Mouse (Mus musculus) left cerebral cortex, adult 9 months (tissue): ENCODE results near the gene Anks4b.

Experiments used
- DNase-seq, 2 experiments: peaks; one replicate each; pipeline ENCODE4 v3.0.0; 2022; ENCODE audit warnings: low spot score in 2 of 2

The Anks4b gene

GRCm38 (mm10) chr7:120173603-120174244 lies at the start of gene Anks4b:
Anks4b (plus strand) TSS chr7:120173858.
- no peak for DNase-seq

- peak in 1 of 2 experiments; percentile 85 for DNase-seq
Observed at GRCm38 (mm10) chr7:120124844-120125243, 48.8 kb upstream of the Anks4b start.

DNA sequence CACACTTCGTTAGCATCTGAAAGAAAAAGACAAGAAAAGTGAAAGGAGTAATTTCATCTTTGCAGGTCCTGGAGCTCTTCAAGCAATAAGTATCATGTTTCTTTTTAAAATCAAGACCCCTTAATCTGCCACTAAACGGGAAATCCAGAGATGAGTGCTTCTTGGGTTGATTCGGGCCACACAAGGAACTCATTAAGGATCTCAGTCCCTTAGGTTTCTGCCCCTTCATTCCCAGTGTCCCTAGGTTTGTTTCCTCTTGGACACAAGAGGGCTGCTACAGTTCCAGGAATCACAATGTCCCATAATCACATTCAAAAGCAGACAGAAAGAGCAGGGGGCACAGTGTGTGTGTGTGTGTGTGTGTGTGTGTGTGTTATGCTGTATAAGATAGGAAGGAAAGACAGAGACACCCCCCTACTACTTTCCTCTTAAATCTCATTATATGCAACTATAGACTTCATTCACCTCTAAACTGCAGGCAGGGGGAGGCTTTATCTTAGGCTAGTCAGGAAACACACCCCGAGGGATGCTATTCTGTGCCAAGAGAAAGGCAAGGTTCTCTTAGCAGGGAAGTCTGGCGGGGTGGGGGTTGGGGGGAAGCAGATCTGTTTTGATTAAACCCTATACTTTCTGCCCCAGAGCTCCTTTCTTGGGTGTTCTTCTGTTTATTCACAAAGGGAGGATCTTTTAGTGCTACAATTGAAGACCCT lies 46.5 kb upstream of the Anks4b start:
- no peak for DNase-seq

DNA sequence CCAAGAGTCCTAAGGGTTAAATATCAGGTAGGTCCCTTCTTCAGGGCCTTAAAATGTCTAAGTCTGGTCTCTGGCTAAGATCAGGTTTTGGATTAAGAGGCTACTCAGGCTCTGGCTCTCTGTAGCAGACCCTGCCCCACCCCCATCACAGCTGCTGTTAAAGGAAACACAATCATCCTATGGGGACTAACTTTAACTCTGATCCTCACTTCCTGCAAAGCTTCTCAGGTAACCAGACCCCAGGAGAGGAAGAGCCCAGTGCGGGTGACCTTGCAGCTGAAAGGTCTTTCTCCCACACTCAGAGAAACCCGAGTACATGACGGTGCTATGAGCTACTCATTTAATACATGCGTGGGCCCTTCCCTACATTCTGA lies 46.0 kb upstream of the Anks4b start:
- DNase-seq: no peak

- DNase-seq: peak; percentile 45 to 68
Observed at GRCm38 (mm10) chr7:120128951-120129350, 44.7 kb upstream of the Anks4b start.

- DNase-seq: no peak
Observed at GRCm38 (mm10) chr7:120142743-120143142, 30.9 kb upstream of the Anks4b start.

GRCm38 (mm10) chr7:120145191-120145590 lies 28.5 kb upstream of the Anks4b start, which contains the start of gene Zp2:
Zp2 (minus strand) TSS chr7:120145291.
- DNase-seq: no peak

- DNase-seq: no peak
Observed at GRCm38 (mm10) chr7:120150257-120150656, 23.4 kb upstream of the Anks4b start.

- DNase-seq: no peak
Observed at GRCm38 (mm10) chr7:120150898-120151297, 22.8 kb upstream of the Anks4b start.

- peak in 1 of 2 experiments; percentile 18 for DNase-seq
Observed at GRCm38 (mm10) chr7:120156841-120157409, 16.7 kb upstream of the Anks4b start.

DNA sequence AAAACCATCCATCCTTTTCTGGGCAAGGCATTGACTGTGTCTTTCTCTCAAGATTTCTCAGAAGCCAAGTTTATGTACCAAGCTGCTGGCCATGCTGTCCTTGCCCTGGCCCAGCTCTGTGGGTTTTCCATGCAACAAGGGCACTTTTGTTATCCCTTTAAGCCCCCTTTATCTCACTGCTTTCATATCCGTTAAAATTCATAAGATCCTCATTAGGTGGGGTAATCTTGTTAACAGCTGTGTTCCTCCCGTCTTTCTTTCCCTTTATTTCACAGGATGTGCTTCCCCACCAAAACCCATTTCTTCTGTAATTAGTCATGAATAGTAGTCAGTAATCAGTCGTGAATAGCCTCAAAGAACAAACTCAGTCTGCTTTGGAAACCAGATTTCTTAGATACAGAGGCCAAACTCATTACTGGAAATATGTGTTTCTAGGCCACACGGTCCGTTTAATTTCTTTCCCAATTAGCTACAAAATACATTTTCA lies 16.0 kb upstream of the Anks4b start:
- no peak for DNase-seq

- no peak for DNase-seq
Observed at GRCm38 (mm10) chr7:120158121-120158613, 15.5 kb upstream of the Anks4b start.

GRCm38 (mm10) chr7:120163581-120164251 lies 9.9 kb upstream of the Anks4b start:
- no peak for DNase-seq

DNA sequence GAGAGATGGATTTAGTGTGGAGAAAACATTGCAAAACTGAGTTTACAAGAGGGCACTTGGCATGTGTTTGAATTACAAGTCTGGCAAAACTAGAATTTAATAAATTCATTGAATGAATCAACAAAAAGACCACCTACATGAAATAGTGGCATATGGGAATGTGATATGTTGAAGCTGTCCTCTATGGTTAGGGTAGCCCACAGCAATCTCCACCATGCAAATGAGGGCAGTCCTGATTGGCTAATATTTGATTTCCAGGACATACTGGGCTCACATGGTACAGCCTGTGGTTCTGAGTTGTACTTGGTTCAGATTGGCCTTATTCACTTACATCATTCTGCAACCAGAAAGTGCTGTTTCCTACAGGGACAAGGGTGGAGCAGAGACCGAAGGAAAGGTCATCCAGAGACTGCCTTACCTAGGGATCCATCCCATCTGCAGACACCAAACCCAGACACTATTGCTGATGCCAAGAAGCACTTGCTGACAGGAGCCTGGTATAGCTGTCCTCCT lies 1.4 kb upstream of the Anks4b start:
- no peak for DNase-seq

DNA sequence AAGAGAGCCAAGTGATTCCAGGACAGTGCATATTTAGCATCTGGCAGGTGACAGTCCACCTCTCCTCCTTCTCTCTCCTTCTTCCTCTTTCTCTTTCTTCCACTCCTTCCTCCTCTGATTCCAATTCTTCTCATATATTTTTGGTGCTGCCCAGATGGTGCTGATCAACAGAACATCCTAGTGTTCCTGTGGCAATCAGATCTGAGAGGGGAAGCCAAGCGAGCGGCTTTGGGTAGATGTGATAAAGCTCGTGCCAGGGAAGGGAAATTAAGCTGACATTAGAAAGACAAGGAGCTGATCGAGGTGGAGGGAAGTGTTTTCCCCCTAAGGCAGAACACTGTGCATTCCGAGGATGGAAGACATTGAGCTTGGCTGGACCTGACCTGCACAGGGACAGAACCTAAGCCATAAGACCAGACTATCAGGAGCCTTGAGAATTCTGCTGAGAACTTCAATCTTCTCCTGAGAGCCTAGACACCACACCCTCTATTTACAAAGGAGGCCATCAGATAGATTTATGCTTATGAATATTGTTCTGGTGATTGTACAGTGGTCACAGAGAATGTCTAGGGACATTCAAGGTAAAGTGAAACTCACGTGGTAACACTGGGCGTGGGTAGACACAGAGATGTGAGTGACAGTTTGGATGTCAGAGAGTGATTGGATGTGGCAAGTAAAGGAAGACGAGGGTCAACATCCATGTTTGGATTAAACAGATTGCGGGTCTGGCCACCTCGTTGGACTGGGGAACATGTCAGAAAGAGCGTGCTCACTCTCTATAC lies 1.3 kb downstream of the Anks4b start:
- DNase-seq: no peak

DNA sequence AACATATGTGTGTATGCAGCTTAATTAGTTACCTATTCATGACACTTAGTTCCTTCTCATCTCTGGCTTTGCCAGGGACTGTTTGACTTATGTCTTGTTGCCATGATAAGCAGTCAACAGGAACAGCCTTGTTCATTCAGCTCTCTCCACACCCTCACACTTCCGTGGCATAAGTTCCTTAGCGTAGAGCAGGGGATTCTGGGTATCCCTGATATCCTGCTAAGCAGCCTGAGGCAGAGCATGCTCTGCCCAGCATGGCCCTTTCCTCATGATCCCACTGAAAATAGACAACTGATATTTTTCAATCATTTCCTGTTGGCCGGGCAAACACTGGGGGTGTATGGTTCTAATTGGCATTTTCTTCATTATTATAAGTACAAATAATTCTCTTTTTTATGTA lies 4.0 kb downstream of the Anks4b start:
- DNase-seq: no peak

DNA sequence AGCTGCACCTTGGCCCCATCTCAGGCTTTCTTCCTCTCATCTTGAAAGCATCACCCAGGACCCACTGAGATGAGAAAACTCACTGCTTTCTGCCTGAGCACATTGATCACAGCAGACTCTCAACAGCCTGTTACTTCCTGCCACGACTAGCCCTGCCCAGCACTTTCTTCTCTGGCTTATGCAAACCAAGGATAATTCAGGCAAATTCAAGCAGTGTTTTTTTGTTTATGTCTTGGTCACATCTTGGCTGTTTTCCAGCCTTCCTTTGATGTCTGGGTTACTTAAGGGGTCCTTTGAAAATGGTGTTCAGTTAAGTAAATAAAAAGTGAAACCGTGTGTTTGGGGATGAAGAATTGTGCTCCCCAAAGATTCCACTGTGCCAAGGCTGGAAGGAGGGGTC lies 5.3 kb downstream of the Anks4b start:
- DNase-seq: no peak

DNA sequence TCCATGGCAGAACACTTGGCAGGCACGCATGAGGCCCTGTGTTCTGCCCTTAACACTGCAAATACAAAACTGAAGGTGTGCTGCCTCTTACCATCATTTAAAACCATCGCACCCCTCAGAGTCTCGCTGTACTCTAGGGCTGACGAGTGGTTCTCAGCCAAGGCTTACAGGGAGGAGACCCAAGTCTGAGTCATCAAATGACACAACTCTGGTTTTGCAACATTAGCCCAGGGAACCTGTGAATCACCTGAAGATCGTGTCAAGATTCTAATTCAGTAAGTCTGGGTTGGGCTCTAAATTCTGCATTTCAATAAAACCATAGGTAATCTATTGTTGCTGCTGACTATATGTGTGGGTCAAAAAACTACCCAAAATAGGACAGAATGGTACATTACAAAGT lies 6.9 kb downstream of the Anks4b start:
- no peak for DNase-seq

DNA sequence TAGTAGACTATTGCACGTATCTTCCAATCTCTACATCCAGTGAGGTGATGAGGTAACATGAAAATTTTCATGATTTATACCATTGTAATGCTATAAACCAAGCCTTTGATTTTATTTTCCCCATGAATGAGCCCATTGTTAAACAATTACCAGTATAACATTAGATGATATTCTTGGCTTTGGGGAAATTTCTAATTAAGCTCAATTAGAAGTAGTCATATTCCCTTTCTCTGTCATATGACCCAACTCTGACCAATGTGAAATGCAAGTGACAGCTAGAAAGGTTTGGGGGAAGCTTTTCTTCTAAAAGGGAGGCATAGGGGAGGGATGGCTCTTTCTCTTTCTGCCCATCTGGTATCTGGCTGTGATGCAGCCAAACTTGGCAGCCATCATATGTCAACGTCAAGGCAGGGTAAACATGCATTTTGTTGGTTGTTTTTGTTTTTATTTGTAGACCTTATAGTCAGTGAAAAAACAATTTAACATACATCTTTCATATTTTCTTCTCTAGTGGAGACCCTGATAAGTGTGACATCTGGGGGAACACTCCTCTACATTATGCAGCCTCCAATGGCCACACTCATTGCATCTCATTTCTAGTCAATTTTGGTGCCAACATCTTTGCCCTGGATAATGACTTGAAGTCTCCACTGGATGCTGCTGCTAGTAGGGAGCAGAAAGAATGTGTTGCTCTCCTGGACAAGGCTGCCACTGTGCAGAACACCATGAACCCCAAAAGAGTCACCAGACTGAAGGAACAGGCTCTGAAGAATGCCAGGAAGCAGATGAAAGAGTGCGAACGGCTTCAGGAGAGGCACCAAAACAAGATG lies 8.0 kb downstream of the Anks4b start:
- DNase-seq: no peak

- DNase-seq: no peak
Observed at GRCm38 (mm10) chr7:120182891-120183290, 9.2 kb downstream of the Anks4b start.
